Mouse (Mus musculus): ENCODE results near the gene Cuedc1. TPM values are rescaled to one million over a fixed set of nuclear protein-coding genes. Genes with fewer than 3 reads are reported as not detected.

Gene Cuedc1
- total RNA-seq, 2 experiments from 2014 or later = 27.9 to 31.8 TPM

- DNase-seq (ENCODE audit: low spot score in 2 of 2) = peak in 1 of 2 experiments; percentile 43
Measured at GRCm38 (mm10) chr11:88146264-88147060, 48.6 kb downstream of the Cuedc1 start.

GRCm38 (mm10) chr11:88147388-88147787, 49.5 kb downstream of the Cuedc1 start:
- no peak for DNase-seq (ENCODE audit: low spot score in 2 of 2)

- DNase-seq (ENCODE audit: low spot score in 2 of 2) = no peak
Measured at GRCm38 (mm10) chr11:88148015-88148637, 50.3 kb downstream of the Cuedc1 start.

- peak in 1 of 2 experiments; percentile 44 for DNase-seq (ENCODE audit: low spot score in 2 of 2)
Measured at GRCm38 (mm10) chr11:88148638-88149279, 50.9 kb downstream of the Cuedc1 start.

GRCm38 (mm10) chr11:88151379-88152155, 53.7 kb downstream of the Cuedc1 start:
- no peak for DNase-seq (ENCODE audit: low spot score in 2 of 2)

GRCm38 (mm10) chr11:88153880-88154279, 56.0 kb downstream of the Cuedc1 start:
- no peak for DNase-seq (ENCODE audit: low spot score in 2 of 2)

- no peak for DNase-seq (ENCODE audit: low spot score in 2 of 2)
Measured at GRCm38 (mm10) chr11:88154500-88154899, 56.6 kb downstream of the Cuedc1 start.

GRCm38 (mm10) chr11:88155451-88155850, 57.6 kb downstream of the Cuedc1 start:
- DNase-seq (ENCODE audit: low spot score in 2 of 2) = peak in 1 of 2 experiments; percentile 64

GRCm38 (mm10) chr11:88155998-88156397, 58.1 kb downstream of the Cuedc1 start:
- no peak for DNase-seq (ENCODE audit: low spot score in 2 of 2)

- no peak for DNase-seq (ENCODE audit: low spot score in 2 of 2)
Measured at GRCm38 (mm10) chr11:88156403-88156802, 58.5 kb downstream of the Cuedc1 start.

- DNase-seq (ENCODE audit: low spot score in 2 of 2) = no peak
Measured at GRCm38 (mm10) chr11:88158842-88159246, 61.0 kb downstream of the Cuedc1 start.

GRCm38 (mm10) chr11:88159389-88159788, 61.5 kb downstream of the Cuedc1 start:
- DNase-seq (ENCODE audit: low spot score in 2 of 2) = no peak

GRCm38 (mm10) chr11:88160316-88160715, 62.5 kb downstream of the Cuedc1 start:
- DNase-seq (ENCODE audit: low spot score in 2 of 2) = no peak

- DNase-seq (ENCODE audit: low spot score in 2 of 2) = peak in 1 of 2 experiments; percentile 65
Measured at GRCm38 (mm10) chr11:88161051-88161581, 63.3 kb downstream of the Cuedc1 start.

GRCm38 (mm10) chr11:88161651-88162362, 63.9 kb downstream of the Cuedc1 start:
- DNase-seq (ENCODE audit: low spot score in 2 of 2) = peak in 1 of 2 experiments; percentile 77

- no peak for DNase-seq (ENCODE audit: low spot score in 2 of 2)
Measured at GRCm38 (mm10) chr11:88162740-88163139, 64.9 kb downstream of the Cuedc1 start.

- no peak for DNase-seq (ENCODE audit: low spot score in 2 of 2)
Measured at GRCm38 (mm10) chr11:88164213-88164723, 66.4 kb downstream of the Cuedc1 start.

GRCm38 (mm10) chr11:88164801-88165377, 67.0 kb downstream of the Cuedc1 start:
- DNase-seq (ENCODE audit: low spot score in 2 of 2) = no peak

- no peak for DNase-seq (ENCODE audit: low spot score in 2 of 2)
Measured at GRCm38 (mm10) chr11:88165683-88166364, 68.0 kb downstream of the Cuedc1 start.
